ENCODE assay signal across 9 mouse cellular contexts in the genomic region with DNA sequence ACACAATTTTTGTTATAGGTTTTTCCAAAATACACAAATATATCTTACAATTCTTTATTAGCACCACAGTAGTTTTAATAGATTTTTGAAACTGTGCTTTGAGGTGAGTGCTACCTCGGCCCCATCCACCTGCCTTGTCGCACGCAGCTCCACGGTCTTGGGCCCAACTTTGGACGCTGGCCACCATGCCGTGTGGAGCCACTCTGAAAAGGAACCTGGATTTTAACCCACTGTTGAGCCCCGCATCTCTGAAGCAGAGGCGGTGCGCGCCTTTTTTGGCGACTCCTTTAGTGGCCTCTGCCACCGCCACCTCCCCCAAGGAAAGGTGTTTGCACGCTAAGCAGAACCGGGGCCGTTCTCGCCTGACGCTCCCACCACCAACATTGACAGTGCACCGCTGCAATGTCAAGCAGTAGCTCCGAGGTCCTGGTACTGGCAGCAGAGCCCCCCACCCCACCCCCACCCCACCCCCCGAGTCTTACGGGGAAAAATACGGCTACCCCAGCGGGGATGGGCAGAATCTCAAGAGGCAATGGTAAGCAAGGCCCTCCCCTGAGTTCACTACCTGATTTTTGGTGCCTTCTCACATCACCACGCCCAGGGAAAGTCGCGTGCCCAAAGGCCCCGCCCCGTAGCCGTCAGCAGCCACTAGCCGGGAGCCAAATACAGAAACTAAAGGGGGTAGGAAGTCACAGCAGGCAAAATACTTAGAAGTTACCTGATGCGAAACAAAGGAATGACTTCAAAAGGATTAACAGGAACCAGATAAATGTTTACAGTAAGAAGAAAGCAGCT. TPM values are rescaled to one million over a fixed set of nuclear protein-coding genes. Genes with fewer than 3 reads are reported as not detected.
DNase-seq lines count a peak whose midpoint lies in the region; ATAC-seq and TF ChIP-seq lines count a peak whose summit lies in the region.
"Had no signal": no experiment of that assay in that cellular context is flagged by ENCODE, and none has a peak within 500 bp of the region (broad histone marks: within the 10 kb centered on the region; RNA-seq: fewer than 3 reads in every experiment).

No protein-coding gene starts in this region.

- no peak for TF ChIP-seq CTCF in liver, embryonic 14.5 days (IDR thresholded peaks at IDR 0.05; ENCODE audit: low read depth)

- H3K9ac ChIP-seq in liver, embryonic 14.5 days (replicated peaks): no peak overlapping the region

- peak overlapping the region; percentile 53 for H3K4me3 ChIP-seq in hindbrain, embryonic 10.5 days
- peak overlapping the region in 1 of 2 experiments; percentile 0; a peak in 1 of 4 replicates for H3K4me3 ChIP-seq in liver, embryonic 14.5 days (ENCODE audit: insufficient read depth in 1 of 2, low read depth in 2 of 2, low read length in 2 of 2)

- peak overlapping the region; percentile 38 for H3K4me2 ChIP-seq in liver, embryonic 14.5 days (ENCODE audit: low read depth)

- H3K27me3 ChIP-seq in hindbrain, embryonic 10.5 days (ENCODE audit: insufficient read depth, poor library complexity, severe bottlenecking): no peaks in the 10 kb centered on the region
- no peaks in the 10 kb centered on the region for H3K27me3 ChIP-seq in liver, embryonic 14.5 days (ENCODE audit: control insufficient read depth, insufficient read depth, low read length)
- H3K27me3 ChIP-seq: CH12.LX had no signal

- WGBS in hindbrain, embryonic 10.5 days: 11% methylated on average over 31 of the region's 31 CpGs
- WGBS in liver, embryonic 14.5 days (ENCODE audit: insufficient replicate concordance): 14% methylated on average over 31 of the region's 31 CpGs

- H3K4me1 ChIP-seq in hindbrain, embryonic 10.5 days (replicated peaks): peaks cover 5% of the 10 kb centered on the region; the same call in 1 of the 2 replicates
- H3K4me1 ChIP-seq in liver, embryonic 14.5 days (replicated peaks; ENCODE audit: control insufficient read depth in 2 of 2, insufficient read depth in 2 of 2, low read length in 1 of 2): no peaks in the 10 kb centered on the region

- TF ChIP-seq EP300 in liver, embryonic 14.5 days (IDR thresholded peaks at IDR 0.05; ENCODE audit: low read depth): no peak

- H3K36me3 ChIP-seq in hindbrain, embryonic 10.5 days: no peaks in the 10 kb centered on the region
- H3K36me3 ChIP-seq in liver, embryonic 14.5 days (replicated peaks; ENCODE audit: control insufficient read depth, insufficient read depth, low read depth): no peaks in the 10 kb centered on the region

- intact Hi-C loops in left cerebral cortex, postnatal 14 days (cut with DNase I): no loop called here
- intact Hi-C loops in left cerebral cortex, postnatal 36 days (cut with DNase I): no loop called here

- no peak overlapping the region for H3K27ac ChIP-seq in hindbrain, embryonic 10.5 days
- no peak overlapping the region for H3K27ac ChIP-seq in liver, embryonic 14.5 days

- peak; percentile 50; the same call in 1 of the 2 replicates for ATAC-seq in liver, embryonic 14.5 days (ENCODE audit: insufficient read depth)

- peak; percentile 4 to 8 for DNase-seq in cerebellum, postnatal 10 days
- no peak for DNase-seq in cerebellum, adult 9-11 months
- DNase-seq in c-Kit-positive CD71-positive TER-119-positive erythroid progenitor cells, embryonic 14.5 days (ENCODE audit: low spot score): peak; percentile 46
- peak; percentile 21 for DNase-seq in hindbrain, embryonic 10.5 days (ENCODE audit: low spot score)
- peak; percentile 22 to 29 (median 23) for DNase-seq in liver, embryonic 14.5 days (ENCODE audit: low read depth in 3 of 3, low spot score in 3 of 3)
- DNase-seq in naive thymus-derived CD4-positive, alpha-beta T cell, adult 2 months (ENCODE audit: low read depth): peak; percentile 89
- no peak for DNase-seq in left cerebral cortex, postnatal 14 days (ENCODE audit: low spot score in 2 of 2)
- DNase-seq in left cerebral cortex, postnatal 36 days (ENCODE audit: low spot score in 2 of 2): no peak

- H3K9me3 ChIP-seq in hindbrain, embryonic 10.5 days: no peaks in the 10 kb centered on the region
- H3K9me3 ChIP-seq in liver, embryonic 14.5 days (ENCODE audit: control insufficient read depth, low read length): no peaks in the 10 kb centered on the region

RNA-seq across cellular contexts. Expression of a gene that starts 13.4 kb away (rescaled TPM):
- polyA plus RNA-seq in hindbrain, embryonic 10.5 days (2016; fragmentation: Nextera tagmentation; extraction: Ambion mirVana): 2.6 TPM in 2 replicates
- polyA plus RNA-seq in liver, embryonic 14.5 days (2012; rRNA removed): 0.10 and 0.39 TPM in 2 replicates
- polyA plus RNA-seq in liver, embryonic 14.5 days (2014; fragmentation: Nextera tagmentation; extraction: Ambion mirVana): 0.51 and 0.74 TPM in 2 replicates
- under 1 TPM; 0.91 to 0.92 TPM for total RNA-seq in left cerebral cortex, postnatal 14 days (2021)
- total RNA-seq in left cerebral cortex, postnatal 36 days (2021): 1 to 10 TPM in 1 of 2 experiments, under 1 TPM in 1; 0.88 to 1.4 TPM

RNA-seq across cellular contexts. Expression of a gene that starts 52.9 kb away (rescaled TPM):
- polyA plus RNA-seq in hindbrain, embryonic 10.5 days (2016; fragmentation: Nextera tagmentation; extraction: Ambion mirVana): 2.3 and 3.8 TPM in 2 replicates
- polyA plus RNA-seq in liver, embryonic 14.5 days (2012; rRNA removed): 0.47 and 1.0 TPM in 2 replicates
- polyA plus RNA-seq in liver, embryonic 14.5 days (2014; fragmentation: Nextera tagmentation; extraction: Ambion mirVana): 2.4 and 2.6 TPM in 2 replicates
- total RNA-seq in left cerebral cortex, postnatal 14 days (2021): under 1 TPM; 0.59 to 0.63 TPM
- under 1 TPM; 0.62 to 0.79 TPM for total RNA-seq in left cerebral cortex, postnatal 36 days (2021)

RNA-seq across cellular contexts. Expression of a gene that starts 58.5 kb away (rescaled TPM):
- polyA plus RNA-seq in hindbrain, embryonic 10.5 days (2016; fragmentation: Nextera tagmentation; extraction: Ambion mirVana): not detected in 2 replicates
- not detected in 2 replicates for polyA plus RNA-seq in liver, embryonic 14.5 days (2012; rRNA removed)
- not detected in 2 replicates for polyA plus RNA-seq in liver, embryonic 14.5 days (2014; fragmentation: Nextera tagmentation; extraction: Ambion mirVana)
- total RNA-seq in left cerebral cortex, postnatal 14 days (2021): not detected
- total RNA-seq in left cerebral cortex, postnatal 36 days (2021): not detected
- total RNA-seq: CH12.LX had no signal

Comparison
In these comparisons a context has a peak if more than half of its experiments do, and no peak if none do; other contexts are left out.
1. DNase-seq: peak in cerebellum, postnatal 10 days (2 of 2), c-Kit-positive CD71-positive TER-119-positive erythroid progenitor cells, embryonic 14.5 days (single experiment), hindbrain, embryonic 10.5 days (single experiment), liver, embryonic 14.5 days (3 of 3) and naive thymus-derived CD4-positive, alpha-beta T cell, adult 2 months (single experiment); none in cerebellum, adult 9-11 months (single experiment), left cerebral cortex, postnatal 14 days (0 of 2) and left cerebral cortex, postnatal 36 days (0 of 2).